Mouse (Mus musculus) lung, postnatal 4 days (tissue): ENCODE results near the gene Fev.

Source experiments
- DNase-seq, 2 experiments: peaks; one replicate each; pipeline ENCODE4 v3.0.0; 2021

Gene Fev

DNA sequence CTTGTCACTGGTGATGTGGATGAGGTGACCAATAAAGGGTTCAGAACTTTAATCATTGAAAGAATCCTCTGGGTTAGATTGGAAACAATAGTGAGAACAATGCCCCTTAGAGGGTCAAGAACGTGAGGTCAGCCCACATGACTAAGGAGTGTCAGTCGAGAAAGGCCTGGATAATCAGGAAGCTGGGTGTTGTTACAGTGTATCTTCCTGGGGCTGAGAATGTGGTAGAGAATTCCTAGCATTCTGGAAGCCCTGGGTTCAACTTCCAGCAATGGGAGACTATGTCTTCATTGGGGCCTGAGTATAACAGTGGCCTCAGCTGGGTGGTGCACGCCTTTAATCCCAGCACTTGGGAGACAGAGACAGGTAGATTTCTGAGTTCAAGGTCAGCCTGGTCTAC lies 8.0 kb downstream of the Fev start:
- no peak for DNase-seq

DNA sequence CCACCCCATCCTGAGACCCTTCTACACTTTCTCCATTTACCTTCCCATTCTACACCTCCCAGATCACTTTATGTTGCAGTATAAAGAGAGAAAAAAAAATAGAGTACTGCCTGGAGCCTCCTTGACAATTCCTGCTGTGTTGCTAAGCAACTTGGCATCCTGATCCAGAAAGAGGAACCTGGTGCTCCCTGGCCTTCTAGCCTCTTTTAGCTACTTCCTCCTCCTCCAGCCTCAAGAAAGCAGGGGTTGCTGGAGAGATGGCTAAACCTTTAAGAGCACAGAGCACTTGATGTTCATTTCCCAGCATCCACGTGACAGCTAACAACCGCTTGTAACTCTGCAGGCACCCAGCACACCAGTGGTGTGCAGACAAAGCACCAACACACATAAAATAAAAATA lies 13.0 kb downstream of the Fev start:
- DNase-seq, result no peak

DNA sequence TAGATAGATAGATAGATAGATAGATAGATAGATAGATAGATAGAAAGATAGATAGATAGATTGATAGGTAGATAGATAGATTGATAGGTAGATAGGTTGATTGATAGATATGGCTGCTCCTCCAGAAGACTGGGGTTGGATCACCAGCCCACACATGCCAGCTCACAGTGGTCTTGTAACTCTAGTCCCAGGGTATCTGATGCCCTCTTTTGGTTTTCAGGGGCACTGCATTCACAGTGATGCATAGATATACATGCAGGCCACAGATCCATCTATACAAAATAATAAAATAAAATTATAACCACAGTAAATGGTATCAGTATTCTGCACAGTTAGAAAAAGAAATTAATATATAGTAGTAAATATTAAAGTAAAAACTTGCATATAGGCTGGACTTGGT lies 23.4 kb downstream of the Fev start:
- no peak for DNase-seq

DNA sequence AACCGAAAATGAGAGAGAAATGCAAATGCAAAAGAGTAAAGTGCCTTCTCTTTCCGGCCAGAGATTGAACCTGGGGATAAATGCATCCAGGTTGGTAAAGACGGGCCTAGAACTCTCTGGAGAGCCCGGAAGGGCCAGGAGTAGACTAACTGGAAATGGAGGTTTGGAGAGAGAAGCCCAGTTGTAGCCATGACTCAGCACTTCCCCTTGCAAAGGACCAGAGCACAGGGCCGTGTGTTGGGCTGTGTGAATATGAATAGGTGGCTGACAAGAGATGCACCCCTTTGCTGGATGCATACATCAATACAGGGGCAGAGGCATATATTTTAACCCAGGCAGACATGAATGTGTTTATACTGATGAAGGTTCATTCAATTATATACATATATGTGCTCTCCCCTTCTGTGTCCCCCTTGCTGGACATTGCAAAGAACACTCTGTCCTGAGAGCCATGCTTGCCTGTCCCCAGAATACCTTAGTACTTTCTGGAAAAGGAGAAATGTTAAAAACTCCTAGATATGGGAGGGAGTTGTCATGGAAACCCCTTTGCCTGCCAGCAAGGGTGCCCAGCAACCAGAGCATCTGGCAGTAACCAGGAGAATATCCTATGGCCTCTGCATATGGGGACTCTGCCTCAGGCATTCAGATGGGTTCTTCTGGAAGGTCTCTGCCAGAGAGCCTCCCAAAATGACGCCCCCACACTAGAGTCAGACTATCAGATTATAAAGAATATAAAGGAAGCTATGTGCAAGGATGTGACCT lies 25.8 kb downstream of the Fev start:
- DNase-seq, result no peak

DNA sequence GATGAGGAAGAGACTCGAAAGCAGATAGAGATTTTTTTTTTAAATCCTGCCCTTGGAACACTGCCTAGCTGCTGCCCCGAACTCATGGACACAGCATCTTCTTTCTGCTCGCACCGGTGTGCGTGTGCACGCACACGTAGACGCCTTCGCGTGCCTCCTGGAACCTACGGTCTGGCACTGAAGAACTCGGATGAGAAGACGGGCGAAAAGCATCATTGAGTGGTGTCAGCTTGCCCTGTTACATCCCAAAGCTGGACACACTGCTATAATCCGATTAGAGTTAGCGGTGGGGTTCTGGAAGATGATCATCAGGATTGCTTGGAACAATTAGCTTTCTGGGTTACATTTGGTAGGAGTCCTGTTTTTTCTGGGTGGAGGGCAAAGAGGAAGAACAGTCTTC lies 26.4 kb downstream of the Fev start:
- no peak for DNase-seq

DNA sequence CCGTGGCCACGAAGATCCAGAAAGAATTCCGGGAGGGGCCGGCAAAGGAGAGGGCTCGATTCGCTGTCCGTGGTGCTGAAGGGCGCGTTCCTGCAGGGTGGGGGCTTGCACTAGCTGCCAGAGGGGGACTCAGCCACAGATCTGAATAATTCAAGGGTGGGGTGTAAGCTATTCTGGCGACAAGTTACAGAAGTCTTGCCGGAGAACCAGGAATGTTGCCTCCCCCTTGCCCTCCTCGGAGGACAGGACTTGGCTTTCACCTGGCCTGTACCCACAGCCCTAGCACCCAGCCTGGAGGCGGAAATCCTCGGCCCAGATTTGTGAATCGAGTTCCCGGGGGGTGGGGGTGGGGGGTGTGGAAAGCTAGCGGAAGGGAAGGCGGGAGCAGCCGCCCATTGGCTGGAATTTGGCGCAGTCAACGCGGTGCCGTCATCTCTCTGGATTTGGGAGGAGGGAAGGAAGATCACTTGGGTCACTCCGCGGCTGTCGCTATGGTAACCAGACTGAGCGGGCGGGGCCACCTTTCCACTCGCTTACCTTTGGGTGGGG lies 27.0 kb downstream of the Fev start:
- DNase-seq, result peak; percentile 57 to 69

DNA sequence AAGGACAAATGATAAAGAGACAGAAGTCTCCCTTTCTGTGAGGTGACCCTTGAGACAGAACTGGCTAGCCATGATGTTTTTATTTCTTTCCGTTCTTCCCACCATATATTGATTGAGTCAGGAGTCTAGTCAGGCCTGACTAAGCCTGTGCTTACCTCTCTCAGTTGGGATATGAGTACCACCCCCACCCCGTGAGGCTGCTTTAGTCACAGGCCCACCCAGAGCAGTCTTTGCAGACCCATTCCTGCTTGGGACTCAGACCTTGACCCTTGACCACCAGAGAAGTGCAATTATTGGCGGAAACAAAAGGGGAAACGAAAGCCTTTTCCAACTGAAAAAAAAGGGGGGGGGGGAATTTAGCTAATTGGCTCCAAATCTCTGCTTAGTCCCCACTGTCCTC lies 27.5 kb downstream of the Fev start:
- no peak for DNase-seq

DNA sequence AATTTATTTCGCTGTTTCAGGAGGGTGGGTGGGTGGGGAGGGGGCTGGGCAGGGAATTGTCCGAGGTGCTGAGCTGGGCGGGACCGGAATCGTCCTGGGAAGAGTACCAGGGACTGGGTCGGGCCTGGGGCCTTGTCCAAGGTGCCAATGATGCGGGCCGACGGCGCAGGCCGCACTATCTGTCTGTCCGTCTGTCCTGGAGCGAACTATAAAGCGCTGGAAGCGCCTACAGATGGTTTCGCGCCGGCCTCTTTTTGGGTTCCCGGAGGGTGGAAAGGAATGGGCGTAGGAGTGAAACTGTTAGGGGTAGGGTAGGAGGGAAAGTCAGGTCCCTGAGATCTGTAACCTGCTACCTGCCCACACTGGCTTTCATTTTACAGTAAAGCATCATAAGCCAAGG lies 28.0 kb downstream of the Fev start:
- DNase-seq, result no peak

DNA sequence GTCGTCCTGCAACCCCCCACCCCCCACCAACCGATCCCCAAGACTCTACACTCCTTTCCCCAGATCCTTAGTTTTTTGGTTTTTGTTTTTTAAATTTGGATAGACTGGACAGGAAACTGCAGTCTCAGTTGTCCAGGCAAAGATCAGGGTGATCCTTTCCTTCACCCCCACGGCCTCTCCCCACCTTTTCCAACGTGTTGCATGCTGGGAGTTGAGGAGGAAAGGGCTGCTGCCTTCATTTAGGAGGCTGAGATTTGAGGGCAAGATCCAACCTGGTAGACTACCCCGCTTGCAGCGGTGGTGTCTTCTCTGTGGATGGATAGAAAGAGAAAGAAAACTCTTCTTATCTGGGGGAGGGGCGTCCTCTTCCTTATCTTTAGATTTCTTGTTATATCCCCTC lies 28.4 kb downstream of the Fev start:
- no peak for DNase-seq

DNA sequence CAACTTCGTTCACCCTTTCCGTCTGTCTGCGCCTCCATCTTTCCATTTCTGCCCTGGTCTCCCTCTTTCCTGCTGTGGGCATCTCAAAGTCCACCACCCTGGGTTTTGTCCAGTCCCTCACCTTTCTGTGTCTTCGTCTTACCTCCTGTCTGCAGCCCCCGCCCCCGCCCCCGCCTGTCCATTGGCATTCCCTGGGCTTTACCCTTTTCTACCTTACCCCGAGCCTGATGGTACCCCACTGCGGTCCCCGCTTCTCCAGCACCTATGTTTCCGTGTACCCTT lies 28.8 kb downstream of the Fev start:
- DNase-seq, result no peak

DNA sequence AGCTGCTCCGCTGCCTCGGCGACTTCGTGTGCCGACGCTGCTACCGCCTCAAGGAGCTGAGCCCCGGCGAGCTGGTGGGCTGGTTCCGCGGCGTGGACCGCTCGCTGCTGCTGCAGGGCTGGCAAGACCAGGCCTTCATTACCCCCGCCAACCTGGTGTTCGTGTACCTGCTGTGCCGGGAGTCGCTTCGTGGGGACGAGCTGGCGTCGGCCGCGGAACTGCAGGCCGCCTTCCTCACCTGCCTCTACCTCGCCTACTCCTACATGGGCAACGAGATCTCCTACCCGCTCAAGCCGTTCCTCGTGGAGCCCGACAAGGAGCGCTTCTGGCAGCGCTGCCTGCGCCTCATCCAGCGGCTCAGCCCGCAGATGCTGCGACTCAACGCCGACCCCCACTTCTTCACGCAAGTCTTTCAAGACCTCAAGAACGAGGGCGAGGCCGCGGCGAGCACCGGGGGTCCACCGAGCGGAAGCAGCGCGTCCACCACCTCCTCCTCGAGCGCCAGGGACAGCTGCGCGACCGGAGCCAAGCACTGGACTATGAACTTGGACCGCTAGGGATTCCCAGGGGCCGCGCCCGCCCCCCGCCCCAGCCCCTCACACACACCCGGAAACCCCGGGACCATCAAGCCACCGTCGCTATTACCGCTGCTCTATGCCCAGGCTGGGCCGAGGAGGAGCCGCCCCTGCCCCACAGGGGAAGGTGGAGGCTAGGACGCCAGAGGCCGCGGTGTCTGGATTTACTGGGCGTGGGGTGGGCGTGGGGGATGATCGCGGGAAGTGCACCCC lies 29.4 kb downstream of the Fev start:
- no peak for DNase-seq

DNA sequence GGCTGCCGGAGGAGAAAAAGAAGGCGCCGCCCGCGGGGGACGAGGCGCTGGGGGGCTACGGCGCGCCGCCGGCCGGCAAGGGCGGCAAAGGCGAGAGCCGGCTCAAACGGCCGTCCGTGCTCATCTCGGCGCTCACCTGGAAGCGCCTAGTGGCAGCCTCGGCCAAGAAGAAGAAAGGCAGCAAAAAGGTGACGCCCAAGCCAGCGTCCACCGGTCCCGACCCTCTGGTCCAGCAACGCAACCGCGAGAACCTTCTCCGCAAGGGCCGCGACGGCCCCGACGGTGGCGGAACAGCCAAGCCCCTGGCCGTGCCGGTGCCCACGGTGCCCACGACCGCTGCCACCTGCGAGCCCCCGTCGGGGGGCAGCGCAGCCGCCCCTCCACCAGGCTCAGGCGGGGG lies 30.1 kb downstream of the Fev start:
- DNase-seq, result peak in 1 of 2 experiments; percentile 4

DNA sequence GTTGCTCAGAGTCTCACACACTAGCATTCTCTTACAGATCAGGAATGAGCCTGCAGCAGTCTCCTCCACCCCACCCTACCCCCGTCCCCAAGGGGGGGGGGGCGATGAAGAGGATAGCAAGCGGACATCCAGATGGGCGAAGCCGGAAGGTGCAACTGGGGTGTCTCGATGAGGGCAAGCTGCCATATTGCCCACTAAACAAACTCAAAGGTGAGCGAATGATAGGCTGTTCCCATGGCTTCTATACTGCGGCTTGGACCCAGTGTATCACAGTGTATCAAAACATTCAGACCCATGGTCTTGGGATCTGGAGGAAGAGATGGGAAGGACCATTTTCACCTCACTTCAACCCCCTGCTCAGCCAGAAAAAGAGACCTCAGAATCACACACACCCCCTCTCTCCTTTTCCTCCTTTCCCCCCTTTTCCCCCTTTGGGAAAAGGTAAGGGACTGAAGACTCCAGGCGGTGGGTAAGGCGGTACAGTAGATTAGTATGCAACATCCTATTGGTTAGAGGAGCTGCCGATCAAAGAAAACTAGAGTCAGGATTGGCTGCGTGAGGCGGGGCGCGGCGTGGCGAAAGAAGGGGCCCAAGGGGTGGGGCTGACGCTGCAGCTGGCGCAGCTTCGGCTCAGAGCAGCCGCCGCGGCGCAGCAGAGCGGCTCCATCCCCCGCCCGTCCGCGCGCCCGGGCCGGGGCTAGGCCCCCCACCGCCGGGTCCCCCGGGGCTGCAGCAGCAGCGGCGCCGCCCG lies 30.7 kb downstream of the Fev start, which contains the start of gene Cdk5r2:
Cdk5r2 (plus strand) TSS at position 629 of the 751 bp plus-strand sequence.
- DNase-seq, result peak; percentile 83 to 87

DNA sequence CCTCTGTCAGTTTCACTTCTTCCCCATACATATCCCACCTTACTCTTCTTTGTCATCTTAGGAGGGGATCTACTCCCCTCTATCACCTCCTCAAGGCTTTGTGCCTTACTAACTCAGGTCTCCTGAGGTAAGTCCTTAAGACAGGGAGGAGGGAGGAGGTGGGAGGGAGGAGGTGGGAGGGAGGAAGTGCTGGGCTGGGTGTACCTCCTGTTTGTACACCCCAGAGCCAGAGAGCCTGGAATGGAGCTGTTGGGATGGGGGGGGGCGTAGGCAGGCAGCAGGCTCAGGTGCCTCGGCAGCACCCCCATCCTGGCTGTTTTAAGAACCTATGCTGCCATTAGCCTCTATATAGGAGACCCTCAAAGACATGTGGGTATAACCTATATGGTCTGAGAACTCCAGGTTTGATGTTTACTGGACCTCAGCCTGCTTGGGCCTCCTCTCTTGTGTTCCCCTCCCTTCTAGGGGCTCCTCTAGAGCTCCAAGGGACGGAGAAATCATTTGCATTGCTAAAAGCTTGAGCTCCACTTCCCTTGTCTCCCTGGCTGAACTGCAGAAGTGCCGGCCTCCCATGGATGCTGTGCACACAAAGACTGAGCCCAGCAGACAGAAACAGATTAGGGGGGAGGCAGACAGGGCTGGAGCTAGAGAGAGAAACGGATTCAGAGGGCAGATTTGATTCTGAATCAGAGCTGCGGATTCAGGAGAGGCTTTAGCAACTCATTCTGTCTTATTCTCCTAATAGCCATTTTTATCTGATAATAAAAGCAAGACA lies 34.0 kb downstream of the Fev start:
- DNase-seq, result no peak

DNA sequence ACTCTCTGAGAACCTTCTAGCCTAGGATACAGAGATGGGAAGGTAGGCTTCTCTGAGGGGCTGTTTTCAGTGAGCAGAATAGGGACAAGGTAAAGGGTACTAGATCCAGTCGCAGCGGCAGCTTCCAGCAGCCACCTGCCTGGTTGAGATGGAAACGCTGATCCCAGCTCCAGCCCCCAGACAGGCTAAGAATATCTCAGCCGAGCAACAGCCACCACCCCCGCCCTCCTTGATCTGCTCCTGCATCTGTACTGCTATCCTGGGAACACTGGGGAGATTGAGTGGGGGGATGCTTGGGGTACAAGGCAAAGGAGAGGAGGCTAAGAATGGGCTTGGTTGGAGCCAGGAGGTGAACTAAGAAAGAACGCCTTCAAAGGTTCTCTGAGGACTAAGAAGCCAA lies 35.0 kb downstream of the Fev start:
- no peak for DNase-seq

DNA sequence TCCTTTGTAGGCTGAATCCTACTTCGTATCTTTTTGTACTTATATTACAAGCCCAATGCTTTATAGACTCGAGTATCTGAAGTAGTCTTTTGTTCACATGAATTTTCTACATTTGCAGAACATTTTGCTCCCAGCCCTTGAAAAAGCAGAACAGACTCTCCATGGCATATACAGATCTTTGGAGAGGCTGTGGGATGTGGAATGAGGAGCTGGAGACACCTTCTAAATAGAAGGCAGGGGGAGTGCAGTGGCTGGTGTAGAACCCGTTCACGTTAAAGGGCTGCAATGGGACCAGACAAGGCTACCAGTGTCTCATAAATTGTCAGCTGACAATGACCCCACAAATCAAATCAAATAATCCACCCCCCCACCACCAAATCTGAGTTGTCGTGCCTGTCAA lies 36.3 kb downstream of the Fev start:
- no peak for DNase-seq

DNA sequence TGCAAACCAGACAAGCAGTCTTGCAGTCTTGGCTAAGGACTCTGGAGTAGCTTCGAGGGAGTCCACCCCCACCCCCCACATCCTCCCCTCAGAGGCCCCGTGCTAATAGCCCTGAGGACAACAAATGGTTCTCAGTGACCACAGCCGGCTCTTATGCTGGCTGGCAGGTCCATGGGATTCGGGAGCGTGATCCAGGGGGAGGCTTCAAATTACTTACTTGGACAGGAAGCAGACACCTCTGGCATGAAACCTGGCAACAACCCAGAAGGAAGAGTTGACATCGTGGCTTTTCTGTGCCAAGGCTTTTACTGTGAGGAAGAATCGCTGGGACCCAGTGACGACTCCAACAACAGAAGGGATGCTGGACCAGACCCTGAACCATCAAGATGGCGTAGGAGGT lies 38.9 kb downstream of the Fev start:
- DNase-seq, result no peak

DNA sequence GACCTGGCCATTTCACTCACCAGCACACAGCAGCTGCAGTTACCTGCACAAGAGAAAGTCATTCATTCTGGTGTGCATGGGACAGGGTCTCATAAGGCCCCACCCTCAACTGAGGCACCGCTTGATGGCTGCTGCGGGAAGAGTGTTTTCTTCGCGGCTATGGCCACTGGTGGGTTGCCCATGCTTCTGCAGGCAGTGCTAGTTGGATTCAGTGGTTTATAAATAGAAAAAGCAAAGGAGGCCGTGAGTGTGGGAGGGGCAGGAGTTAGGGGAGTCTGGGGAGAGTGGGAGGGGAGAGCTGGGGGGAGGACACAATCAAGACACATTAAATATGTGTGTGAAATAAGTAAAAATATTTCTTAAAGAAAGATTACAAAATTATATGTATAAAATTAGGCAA lies 42.1 kb downstream of the Fev start:
- no peak for DNase-seq

DNA sequence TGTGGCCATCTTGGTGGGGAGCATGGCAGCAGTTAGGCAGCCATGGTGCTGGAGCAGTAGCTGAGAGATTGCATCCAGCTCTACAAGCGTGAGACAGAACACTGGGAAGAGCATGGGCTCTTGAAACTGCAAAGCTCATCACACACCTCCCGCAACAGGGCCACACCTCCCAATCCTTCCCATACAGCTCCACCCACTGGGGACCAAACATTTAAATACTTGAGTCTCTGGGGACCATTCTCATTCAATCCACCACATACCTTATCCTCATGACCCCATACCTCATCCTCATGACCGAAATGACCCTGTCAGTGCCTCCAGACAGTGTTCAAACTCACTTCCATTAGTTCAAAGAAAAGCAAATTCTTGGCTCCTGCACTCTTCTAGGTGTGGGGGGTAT lies 52.0 kb downstream of the Fev start:
- no peak for DNase-seq
